Mouse (Mus musculus): ENCODE results near the gene Gm10715. TPM values are rescaled to one million over a fixed set of nuclear protein-coding genes. Genes with fewer than 3 reads are reported as not detected.
A peak's percentile ranks its signal among the peaks of the same experiment; 100 is the strongest.
"Not testable (repeated sequence)": the region's sequence is repeated elsewhere in the genome, so short reads cannot be mapped to it uniquely, and the experiment has no call there.

Gm10715 gene
- polyA plus RNA-seq, 1 experiment from 2014 or later: not detected

GRCm38 (mm10) chr9:3012054-3012621 is 24.5 kb upstream of the Gm10715 start:
- DNase-seq (ENCODE audit: low spot score); H3K4me2 ChIP-seq (replicated peaks; ENCODE audit: low read depth, low read length); H3K36me3 ChIP-seq (ENCODE audit: control insufficient read depth, insufficient read depth, low read length); H3K4me1 ChIP-seq (replicated peaks; ENCODE audit: control insufficient read depth, insufficient read depth, low read length); H3K27me3 ChIP-seq (ENCODE audit: control insufficient read depth, insufficient read depth, low read length); H3K9me3 ChIP-seq (ENCODE audit: control insufficient read depth, low read length); H3K27ac ChIP-seq (ENCODE audit: low read depth, low read length); H3K4me3 ChIP-seq (ENCODE audit: low read depth, low read length); H3K9ac ChIP-seq (ENCODE audit: low read depth, low read length); ATAC-seq (ENCODE audit: low FRiP score): not testable (repeated sequence)
- WGBS: 86% methylated on average over 2 of the region's 7 CpGs

- H3K27me3 ChIP-seq (ENCODE audit: control insufficient read depth, insufficient read depth, low read length); H3K27ac ChIP-seq (ENCODE audit: low read depth, low read length); H3K4me1 ChIP-seq (replicated peaks; ENCODE audit: control insufficient read depth, insufficient read depth, low read length); H3K9me3 ChIP-seq (ENCODE audit: control insufficient read depth, low read length); H3K9ac ChIP-seq (ENCODE audit: low read depth, low read length); H3K36me3 ChIP-seq (ENCODE audit: control insufficient read depth, insufficient read depth, low read length); DNase-seq (ENCODE audit: low spot score); H3K4me2 ChIP-seq (replicated peaks; ENCODE audit: low read depth, low read length); H3K4me3 ChIP-seq (ENCODE audit: low read depth, low read length): not testable (repeated sequence)
- no CpG with 5 or more reads among the region's 11 CpGs for WGBS
- ATAC-seq (ENCODE audit: low FRiP score): peak; percentile 58
Measured at GRCm38 (mm10) chr9:3012733-3013279, 23.9 kb upstream of the Gm10715 start, which contains the start of gene Gm10721. TSS of gene Gm10721 (plus strand) at chr9:3013140.

- not testable (repeated sequence) for H3K4me1 ChIP-seq (replicated peaks; ENCODE audit: control insufficient read depth, insufficient read depth, low read length); H3K36me3 ChIP-seq (ENCODE audit: control insufficient read depth, insufficient read depth, low read length); ATAC-seq (ENCODE audit: low FRiP score); H3K27ac ChIP-seq (ENCODE audit: low read depth, low read length); H3K27me3 ChIP-seq (ENCODE audit: control insufficient read depth, insufficient read depth, low read length); H3K4me3 ChIP-seq (ENCODE audit: low read depth, low read length); H3K9ac ChIP-seq (ENCODE audit: low read depth, low read length); H3K9me3 ChIP-seq (ENCODE audit: control insufficient read depth, low read length); H3K4me2 ChIP-seq (replicated peaks; ENCODE audit: low read depth, low read length); DNase-seq (ENCODE audit: low spot score)
- 63% methylated on average over 4 of the region's 9 CpGs for WGBS
Measured at GRCm38 (mm10) chr9:3015354-3015753, 21.3 kb upstream of the Gm10715 start, which contains the start of gene Gm10720. TSS of gene Gm10720 (plus strand) at chr9:3015654.

GRCm38 (mm10) chr9:3015896-3016295 is 20.8 kb upstream of the Gm10715 start:
- ATAC-seq (ENCODE audit: low FRiP score); H3K9me3 ChIP-seq (ENCODE audit: control insufficient read depth, low read length); H3K9ac ChIP-seq (ENCODE audit: low read depth, low read length); H3K4me3 ChIP-seq (ENCODE audit: low read depth, low read length); H3K4me1 ChIP-seq (replicated peaks; ENCODE audit: control insufficient read depth, insufficient read depth, low read length); H3K36me3 ChIP-seq (ENCODE audit: control insufficient read depth, insufficient read depth, low read length); H3K27me3 ChIP-seq (ENCODE audit: control insufficient read depth, insufficient read depth, low read length); H3K27ac ChIP-seq (ENCODE audit: low read depth, low read length); DNase-seq (ENCODE audit: low spot score); H3K4me2 ChIP-seq (replicated peaks; ENCODE audit: low read depth, low read length): not testable (repeated sequence)
- WGBS: 69% methylated on average over 4 of the region's 6 CpGs

GRCm38 (mm10) chr9:3017108-3017507 is 19.6 kb upstream of the Gm10715 start, which contains the start of gene Gm10719:
TSS of gene Gm10719 (plus strand) at chr9:3017408.
- no CpG with 5 or more reads among the region's 9 CpGs for WGBS
- not testable (repeated sequence) for H3K27me3 ChIP-seq (ENCODE audit: control insufficient read depth, insufficient read depth, low read length); H3K9ac ChIP-seq (ENCODE audit: low read depth, low read length); H3K27ac ChIP-seq (ENCODE audit: low read depth, low read length); H3K4me1 ChIP-seq (replicated peaks; ENCODE audit: control insufficient read depth, insufficient read depth, low read length); ATAC-seq (ENCODE audit: low FRiP score); H3K4me2 ChIP-seq (replicated peaks; ENCODE audit: low read depth, low read length); H3K36me3 ChIP-seq (ENCODE audit: control insufficient read depth, insufficient read depth, low read length); H3K9me3 ChIP-seq (ENCODE audit: control insufficient read depth, low read length); DNase-seq (ENCODE audit: low spot score); H3K4me3 ChIP-seq (ENCODE audit: low read depth, low read length)

GRCm38 (mm10) chr9:3018944-3019343 is 17.7 kb upstream of the Gm10715 start:
- not testable (repeated sequence) for H3K9me3 ChIP-seq (ENCODE audit: control insufficient read depth, low read length); H3K27ac ChIP-seq (ENCODE audit: low read depth, low read length); H3K4me1 ChIP-seq (replicated peaks; ENCODE audit: control insufficient read depth, insufficient read depth, low read length); H3K4me2 ChIP-seq (replicated peaks; ENCODE audit: low read depth, low read length); H3K4me3 ChIP-seq (ENCODE audit: low read depth, low read length); H3K9ac ChIP-seq (ENCODE audit: low read depth, low read length); ATAC-seq (ENCODE audit: low FRiP score); H3K27me3 ChIP-seq (ENCODE audit: control insufficient read depth, insufficient read depth, low read length); H3K36me3 ChIP-seq (ENCODE audit: control insufficient read depth, insufficient read depth, low read length); DNase-seq (ENCODE audit: low spot score)
- 66% methylated on average over 9 of the region's 9 CpGs for WGBS

- 75% methylated on average over 11 of the region's 19 CpGs for WGBS
- DNase-seq (ENCODE audit: low spot score): not testable (repeated sequence)
Measured at GRCm38 (mm10) chr9:3019835-3020727, 16.6 kb upstream of the Gm10715 start.

GRCm38 (mm10) chr9:3022316-3023008 is 14.2 kb upstream of the Gm10715 start:
- not testable (repeated sequence) for H3K9me3 ChIP-seq (ENCODE audit: control insufficient read depth, low read length); H3K27ac ChIP-seq (ENCODE audit: low read depth, low read length); H3K4me1 ChIP-seq (replicated peaks; ENCODE audit: control insufficient read depth, insufficient read depth, low read length); H3K4me3 ChIP-seq (ENCODE audit: low read depth, low read length); H3K36me3 ChIP-seq (ENCODE audit: control insufficient read depth, insufficient read depth, low read length); H3K27me3 ChIP-seq (ENCODE audit: control insufficient read depth, insufficient read depth, low read length); H3K4me2 ChIP-seq (replicated peaks; ENCODE audit: low read depth, low read length); ATAC-seq (ENCODE audit: low FRiP score); H3K9ac ChIP-seq (ENCODE audit: low read depth, low read length)
- 74% methylated on average over 9 of the region's 13 CpGs for WGBS
- DNase-seq (ENCODE audit: low spot score): peak; percentile 33

More at GRCm38 (mm10) chr9:3019835-3020727, 16.6 kb upstream of the Gm10715 start:
- not testable (repeated sequence) for H3K36me3 ChIP-seq (ENCODE audit: control insufficient read depth, insufficient read depth, low read length); H3K27ac ChIP-seq (ENCODE audit: low read depth, low read length); H3K4me3 ChIP-seq (ENCODE audit: low read depth, low read length); H3K27me3 ChIP-seq (ENCODE audit: control insufficient read depth, insufficient read depth, low read length); H3K4me1 ChIP-seq (replicated peaks; ENCODE audit: control insufficient read depth, insufficient read depth, low read length); H3K9me3 ChIP-seq (ENCODE audit: control insufficient read depth, low read length); H3K9ac ChIP-seq (ENCODE audit: low read depth, low read length); H3K4me2 ChIP-seq (replicated peaks; ENCODE audit: low read depth, low read length)
- peak; percentile 76 for ATAC-seq (ENCODE audit: low FRiP score)
